Mouse (Mus musculus) mature B cell (primary cell): ENCODE measurements around the gene Herc3.
"Not testable (repeated sequence)": the region's sequence is repeated elsewhere in the genome, so short reads cannot be mapped to it uniquely, and the experiment has no call there.

Experiments used
- in situ Hi-C: fragments of 300-500 bp; cut with MboI; formaldehyde crosslinking; loops from 2 replicates; pipeline ENCODE4 v1.14.3; 2019

Herc3 gene

DNA sequence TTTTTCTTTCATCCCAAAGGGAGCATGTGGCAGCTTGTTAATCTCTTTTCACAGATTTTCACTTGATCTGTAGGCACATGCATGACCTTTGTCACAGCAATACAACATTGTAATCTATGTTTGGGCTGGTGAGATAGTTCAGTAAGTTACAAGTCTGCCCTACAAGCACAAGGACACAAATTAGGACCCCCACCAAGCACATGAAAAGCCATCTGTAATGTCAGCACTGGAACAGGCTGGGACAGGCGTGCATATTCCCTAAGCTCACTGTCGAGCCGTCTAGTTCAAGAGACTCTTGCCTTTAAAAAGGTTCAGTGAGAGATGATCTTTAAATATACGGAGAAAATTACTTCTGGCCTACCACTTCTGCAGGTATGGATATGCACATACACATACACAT, 28.3 kb downstream of the Herc3 start:
- in situ Hi-C loops: no loop called here

DNA sequence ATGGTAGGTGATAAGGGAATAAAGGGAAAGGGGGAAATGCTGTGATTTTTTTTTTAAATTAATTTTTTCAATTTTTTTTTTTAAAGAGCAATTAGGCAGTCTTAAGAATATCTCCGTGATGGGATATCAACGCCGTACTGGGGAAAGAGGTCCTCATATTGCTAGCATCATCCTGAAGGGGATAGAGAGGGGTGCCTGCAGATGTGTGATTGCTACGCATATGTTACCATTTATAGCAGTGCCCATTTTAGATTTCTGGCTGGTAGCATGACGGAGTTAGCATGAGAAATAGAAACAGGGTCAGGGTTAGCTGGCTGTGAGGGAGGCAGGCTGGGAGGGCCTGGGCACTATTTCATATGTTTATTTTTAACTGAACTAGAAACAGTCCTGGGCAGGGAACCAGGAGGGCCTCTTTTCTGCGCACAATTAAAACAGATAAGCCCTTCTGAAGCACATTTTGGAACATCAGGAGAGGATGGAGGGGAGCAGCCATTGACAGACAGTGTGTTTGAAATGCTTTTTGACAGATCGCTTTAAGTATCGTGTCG, 31.3 kb downstream of the Herc3 start:
- in situ Hi-C loops: no loop called here

DNA sequence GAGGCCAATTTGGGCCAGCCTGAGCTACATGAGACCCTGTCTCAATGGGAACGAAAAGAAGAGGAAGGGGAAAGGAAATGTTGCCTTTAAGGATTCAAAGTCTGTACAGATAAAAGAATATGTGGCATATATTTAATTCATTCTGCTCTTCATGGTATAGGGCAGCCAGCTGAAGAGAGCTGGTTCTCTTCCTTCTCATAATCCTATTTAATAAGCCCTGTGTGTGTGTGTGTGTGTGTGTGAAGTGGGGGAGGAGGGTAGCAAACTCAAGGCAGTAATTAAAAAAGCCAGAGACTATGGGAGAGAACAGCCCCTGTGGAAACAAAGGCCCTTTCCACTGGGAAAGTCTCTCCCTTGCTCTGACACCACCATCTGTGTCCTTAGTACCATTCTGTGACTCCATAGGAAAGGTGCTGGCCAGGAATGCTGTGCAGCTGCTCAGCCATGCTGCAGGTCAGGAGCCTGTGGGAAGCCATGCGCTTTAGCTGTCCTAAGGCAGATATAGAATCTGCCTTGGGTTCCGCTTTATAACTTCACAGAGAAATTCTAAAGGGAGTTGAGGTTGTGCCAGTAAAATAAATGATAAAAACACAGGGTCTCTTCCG, 32.5 kb downstream of the Herc3 start:
- in situ Hi-C loops: no loop called here

DNA sequence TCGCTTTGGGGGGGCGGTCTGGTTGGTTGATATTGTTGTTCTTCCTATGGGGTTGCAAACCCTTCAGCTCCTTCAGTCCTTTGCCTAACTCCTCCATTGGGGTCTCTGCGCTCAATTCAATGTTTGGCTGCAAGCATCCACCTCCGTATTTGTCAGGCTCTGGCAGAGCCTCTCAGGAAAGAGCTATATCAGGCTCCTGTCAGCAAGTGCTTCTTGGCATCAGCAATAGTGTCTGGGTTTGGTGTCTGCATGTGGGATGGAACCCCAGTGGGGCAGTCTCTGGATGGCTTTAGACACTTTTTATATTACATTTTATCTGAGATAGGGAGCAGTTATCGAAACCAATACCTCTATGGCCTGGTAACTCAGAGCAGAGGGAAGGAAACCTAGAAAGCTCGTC, 36.6 kb downstream of the Herc3 start:
- in situ Hi-C loops: not testable (repeated sequence)

DNA sequence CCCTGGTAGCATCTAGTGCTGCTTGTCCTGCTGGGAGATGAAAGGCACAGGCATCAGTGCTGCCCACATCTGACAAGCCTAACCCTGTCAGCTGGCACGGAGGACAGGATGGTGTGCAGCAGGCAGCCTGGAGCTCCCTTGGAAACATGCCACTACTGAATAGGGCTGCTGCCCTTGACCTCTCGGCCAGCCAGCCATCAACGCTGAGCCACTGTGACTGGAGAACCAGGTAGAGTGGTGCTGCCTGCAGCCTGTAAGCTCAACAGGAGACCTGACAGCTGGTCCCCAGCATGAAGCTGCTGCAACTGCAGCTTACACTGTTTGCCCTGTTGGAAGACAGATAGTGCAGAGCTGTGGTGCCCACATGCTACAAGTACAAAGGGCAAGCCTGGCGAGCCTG, 48.3 kb downstream of the Herc3 start:
- in situ Hi-C loops: no loop called here

DNA sequence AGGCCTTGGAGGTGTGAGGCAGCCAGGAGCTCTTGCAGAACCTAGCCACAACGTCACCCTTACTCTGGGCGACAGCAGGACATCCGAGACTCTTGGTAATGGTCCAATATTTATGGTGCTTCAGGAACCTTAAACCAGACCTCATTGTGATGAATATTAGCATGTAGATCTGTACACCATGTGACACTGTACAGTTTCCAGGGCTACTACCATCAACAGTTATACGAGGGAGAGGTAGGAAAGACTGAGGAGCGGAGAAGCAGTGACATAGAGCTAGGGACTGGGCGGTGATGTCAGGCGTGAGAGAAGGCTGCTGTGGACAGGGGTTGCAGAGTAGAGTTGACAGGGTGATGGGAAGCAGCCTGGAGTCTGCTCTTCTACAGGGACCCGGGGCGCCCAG, 48.7 kb downstream of the Herc3 start:
- in situ Hi-C loops: no loop called here

DNA sequence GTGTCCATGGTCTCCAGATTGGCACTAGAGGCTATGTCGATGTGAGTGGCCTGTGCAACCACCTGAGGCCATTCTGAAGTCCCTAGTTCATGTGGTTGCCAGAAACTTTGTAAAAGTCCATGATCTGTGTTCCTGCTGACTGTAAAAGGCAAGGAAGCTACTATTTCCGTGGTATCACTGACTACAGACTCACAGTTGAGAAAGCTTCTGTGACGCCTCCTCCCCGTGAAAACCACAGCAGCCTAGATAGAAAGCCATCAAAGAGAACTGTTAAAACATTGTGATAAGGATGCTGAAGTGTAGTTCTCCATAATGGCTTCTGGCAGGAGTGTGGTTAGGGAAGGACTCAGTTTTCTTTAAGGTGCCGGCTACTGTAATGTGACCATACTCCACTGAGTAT, 49.6 kb downstream of the Herc3 start:
- in situ Hi-C loops: no loop called here

DNA sequence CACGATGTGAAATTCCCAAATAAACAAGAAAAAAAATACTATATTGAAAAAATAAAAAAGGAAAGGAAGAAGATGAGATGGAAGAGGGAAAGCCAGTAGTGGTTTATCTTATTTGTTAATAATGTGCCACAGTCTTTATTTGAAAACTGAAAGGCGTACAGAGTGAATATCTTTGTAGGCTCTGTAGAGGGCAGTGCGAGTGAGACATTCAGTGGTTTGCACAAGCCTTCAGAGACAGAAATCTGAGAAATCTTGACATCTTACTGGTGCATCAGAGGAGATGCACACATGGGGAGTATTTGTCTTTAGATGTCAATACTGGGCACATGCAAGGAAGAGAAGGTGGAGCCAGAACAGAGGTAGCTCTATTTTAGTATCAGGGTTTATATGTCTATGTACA, 50.1 kb downstream of the Herc3 start:
- in situ Hi-C loops: no loop called here

DNA sequence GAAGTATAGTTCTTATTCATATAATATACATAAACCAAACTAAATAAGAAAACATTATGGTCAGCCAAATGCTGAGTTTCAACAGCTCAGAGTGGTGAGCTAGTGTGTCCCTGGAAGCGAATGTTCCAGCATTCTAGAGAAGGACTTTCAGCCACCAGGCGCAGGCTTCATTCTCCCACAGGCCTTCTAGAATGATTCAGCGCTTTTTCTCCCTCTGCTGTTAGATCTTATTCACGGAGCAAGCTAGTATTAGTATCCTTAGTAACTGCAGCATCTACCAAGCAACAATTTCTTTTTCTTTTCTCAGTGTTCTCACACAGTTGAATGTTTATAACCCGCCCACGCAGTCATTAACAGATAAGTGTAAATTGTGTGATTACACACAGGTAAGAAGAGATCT, 51.0 kb downstream of the Herc3 start:
- in situ Hi-C loops: no loop called here

DNA sequence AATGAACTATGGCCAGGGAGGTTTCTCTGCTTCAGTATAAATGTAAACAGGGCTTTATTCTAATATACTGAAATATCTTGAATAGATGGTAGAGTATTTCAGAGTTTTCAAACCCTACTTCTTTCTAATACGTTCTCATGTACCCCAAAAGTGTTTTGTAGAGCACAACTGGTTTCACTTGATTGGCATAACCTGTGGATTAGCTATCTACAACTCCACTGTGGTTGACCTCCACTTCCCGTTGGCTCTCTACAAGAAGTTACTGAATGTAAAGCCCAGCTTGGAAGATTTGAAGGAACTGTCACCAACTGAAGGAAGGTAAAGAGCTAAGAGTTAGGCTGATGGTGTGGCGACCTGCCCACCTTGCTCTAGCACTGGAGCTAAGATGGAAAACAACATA, 58.7 kb downstream of the Herc3 start:
- in situ Hi-C loops: no loop called here

DNA sequence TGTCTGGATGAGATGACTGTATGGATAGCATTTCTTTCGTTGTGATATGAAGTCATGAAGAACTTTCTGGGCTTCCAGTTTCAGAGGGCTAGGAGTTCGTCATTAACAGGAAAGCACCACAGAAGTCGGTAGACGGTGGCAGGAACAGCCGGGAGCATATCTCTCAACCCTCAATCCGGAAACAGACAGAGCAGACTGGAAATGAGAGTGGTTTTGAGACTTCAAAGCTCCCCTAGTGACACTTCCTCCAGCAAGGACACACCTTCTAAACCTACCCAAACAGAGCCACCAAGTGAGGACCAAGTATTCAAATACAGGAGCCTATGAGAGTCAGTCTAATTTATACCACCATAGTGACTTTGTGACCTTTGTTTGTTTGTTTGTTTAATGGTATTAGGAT, 62.0 kb downstream of the Herc3 start:
- in situ Hi-C loops: no loop called here

DNA sequence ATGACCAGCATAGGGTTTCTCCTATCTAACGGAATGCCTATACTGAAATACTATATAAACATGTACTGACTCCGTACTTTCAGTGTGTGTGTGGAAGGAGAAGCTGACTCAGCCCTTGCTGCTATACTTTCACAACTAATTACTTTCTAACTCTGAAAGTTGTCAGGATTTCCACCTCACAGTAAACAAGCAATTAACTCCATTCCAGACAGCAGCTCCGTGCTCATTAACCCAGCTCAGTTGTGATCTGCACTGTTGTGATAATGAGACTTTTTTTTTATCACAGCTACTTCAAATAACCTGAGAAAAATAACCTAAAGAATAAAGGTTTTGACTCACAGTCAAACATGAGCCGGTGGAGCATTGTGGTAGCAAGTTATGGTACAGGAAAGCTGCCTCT, 63.7 kb downstream of the Herc3 start:
- in situ Hi-C loops: no loop called here

DNA sequence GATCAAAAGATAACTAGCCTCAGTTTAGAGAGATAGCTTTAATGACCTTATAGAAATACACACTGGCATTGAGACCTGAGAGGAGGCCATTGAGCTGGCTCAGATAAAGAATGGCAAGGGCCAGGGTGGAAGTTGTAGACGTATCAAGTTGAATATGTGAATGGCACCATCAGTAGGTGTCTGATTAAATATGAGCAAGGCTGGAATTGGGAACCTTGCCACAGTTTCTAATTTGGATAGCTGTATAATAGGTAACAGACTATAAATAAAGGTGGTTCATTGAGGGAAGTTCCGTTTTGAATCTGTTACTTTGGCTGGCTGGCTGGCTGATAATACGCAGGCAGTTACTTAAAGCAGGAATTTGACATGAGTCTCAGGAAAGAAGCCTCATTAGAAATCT, 65.4 kb downstream of the Herc3 start:
- in situ Hi-C loops: no loop called here

DNA sequence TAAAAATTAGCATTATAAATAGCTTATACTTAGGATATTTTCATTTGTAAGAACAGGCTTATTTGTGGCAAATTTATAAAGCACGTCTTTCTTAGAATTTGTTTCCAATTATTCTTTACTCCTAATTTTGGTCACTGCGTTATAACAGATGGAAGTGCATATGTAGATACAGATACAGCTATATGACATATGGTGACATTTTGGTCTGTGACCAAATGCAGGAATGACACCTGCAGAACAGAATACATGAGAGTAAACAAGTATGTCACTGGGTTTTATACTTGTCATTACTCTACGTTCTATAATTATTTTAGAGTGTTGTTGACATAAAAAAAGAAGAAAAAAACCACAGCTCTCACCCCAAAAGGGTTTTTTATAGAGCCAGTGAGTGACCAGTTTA, 67.8 kb downstream of the Herc3 start:
- in situ Hi-C loops: no loop called here

DNA sequence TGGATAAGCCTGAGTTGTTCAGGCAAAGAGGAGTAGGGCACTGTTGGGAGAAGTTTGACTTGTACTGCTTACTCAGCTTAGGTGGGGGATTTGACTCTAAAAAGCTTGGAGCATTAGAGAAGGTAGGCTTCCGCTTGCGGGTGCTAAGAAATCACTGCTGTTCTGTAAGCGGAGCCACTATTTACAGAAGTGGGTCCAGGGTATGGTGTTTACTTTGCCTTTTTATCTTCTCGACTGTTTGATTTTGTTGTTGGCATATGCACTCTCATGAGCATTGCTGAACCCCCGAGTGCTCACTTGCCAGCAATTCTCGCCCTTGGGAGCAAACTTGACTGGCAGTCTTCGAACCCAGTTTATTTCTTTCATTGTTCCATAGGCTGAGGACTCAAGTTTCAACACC, 69.3 kb downstream of the Herc3 start:
- in situ Hi-C loops: no loop called here

DNA sequence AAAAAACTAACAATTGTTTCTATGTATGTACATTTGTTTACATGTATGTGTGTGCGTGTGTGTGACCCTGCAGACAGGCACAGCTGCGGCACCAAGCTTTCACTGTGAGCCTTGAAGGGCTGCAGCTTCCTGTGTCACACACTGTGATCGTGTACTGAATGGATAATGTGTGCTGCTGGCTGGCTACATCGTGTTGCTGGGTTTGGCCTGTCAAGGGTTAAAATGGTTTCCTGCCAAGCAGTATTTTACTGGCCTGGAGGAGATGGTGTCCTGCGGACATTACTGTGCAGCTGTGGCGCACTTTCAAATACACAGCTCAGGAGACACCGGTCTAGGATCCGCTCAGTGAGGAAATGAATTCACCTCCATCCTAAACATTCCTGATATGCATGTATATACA, 71.9 kb downstream of the Herc3 start:
- in situ Hi-C loops: no loop called here

DNA sequence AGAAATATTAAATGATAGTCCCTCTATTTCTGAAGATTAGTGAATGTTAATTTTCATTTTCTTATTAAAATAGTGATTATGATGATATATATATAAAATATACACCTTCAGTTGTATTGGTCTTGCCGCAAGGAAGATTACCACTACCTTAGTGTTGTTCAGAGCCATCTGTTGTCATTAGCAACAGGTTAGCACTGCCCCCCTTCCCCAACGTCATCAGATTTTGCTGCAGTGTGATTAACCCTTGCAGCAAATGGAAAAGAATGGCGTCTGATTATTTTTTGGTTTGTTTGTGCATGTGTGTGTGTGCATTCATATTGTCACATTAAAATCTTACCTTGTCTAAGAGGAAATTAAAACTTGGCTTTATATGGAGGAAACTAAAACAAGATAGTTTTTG, 73.3 kb downstream of the Herc3 start:
- in situ Hi-C loops: no loop called here

DNA sequence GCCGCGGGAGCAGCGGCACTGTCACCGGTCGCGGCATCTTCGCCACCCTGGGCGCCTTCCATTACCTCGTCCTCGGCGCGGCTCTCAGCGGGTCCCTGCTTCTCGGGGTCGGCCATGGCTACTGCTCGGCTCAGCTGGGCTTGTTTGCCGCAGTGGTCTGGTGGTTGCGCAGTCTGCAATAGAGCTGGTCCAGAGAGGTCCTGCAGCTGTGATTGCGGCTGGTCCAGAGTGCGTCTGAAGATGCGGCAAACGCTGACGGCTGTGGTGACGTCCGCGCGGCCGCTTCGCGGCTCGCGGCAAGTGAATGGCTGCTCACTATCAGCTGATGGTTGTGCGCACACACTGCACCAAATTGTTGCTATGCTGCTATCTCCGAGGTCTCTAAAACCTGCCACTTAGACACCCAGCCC, 75.6 kb downstream of the Herc3 start, which contains the start of gene Nap1l5:
Gene Nap1l5, minus strand, starts transcription at position 225 of the 410 bp plus-strand sequence.
- in situ Hi-C loops: no loop called here

DNA sequence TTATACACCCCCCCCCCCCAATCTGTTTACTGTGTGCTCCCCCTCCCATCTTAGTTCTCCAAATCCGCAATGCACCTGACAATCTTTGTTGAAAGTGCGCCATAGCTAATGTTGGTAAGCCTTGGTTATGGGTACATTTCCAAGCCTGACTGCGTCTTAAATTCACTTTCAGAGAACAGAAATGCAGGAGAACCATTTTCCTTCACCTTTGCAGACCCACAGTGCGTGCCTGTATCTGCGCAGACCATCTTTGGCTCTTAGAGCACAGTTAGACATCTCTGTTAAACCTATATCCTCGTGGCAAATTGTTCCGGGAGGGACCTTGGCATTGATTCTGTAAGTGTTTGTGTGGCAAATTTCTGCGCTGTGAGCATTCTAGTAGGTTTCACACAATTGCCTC, 76.1 kb downstream of the Herc3 start:
- in situ Hi-C loops: no loop called here

DNA sequence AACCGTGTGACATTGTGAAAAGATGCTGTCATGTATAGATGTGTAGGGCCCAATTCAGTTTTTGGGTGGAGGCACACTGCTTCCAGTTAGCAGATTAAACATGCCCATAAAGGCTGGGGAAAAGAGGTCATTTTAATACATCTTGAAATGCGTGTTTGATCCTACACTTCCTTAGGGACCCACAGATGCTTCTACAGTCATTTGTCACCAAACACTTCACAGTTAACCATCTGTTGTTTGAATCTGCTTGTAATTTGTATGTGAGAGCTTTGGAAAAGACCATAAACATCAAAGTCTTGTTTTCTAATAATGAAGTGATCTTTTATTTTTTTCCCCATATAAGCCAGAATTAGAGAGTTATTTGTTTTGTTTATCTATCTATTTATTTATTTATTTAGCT, 76.5 kb downstream of the Herc3 start:
- in situ Hi-C loops: no loop called here

DNA sequence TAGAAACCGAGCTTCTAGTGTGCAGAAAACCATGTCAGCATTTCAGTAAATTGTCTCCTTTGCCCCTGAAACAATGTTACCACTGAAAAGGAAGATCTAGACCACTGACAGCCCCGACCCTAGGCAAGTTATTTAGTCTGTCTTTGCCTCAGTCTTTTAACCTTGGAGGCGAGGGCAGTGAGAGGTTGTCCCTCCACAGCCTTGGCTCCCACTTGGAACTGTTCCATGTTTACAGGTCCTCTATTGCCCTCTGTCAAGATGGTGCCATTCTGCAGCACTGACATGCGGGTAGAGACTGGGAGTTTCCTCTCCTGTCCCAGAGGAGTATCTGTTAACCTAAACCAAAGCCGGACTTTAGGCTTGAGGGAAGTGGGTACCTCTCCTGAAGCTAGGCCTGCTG, 81.6 kb downstream of the Herc3 start:
- in situ Hi-C loops: no loop called here

DNA sequence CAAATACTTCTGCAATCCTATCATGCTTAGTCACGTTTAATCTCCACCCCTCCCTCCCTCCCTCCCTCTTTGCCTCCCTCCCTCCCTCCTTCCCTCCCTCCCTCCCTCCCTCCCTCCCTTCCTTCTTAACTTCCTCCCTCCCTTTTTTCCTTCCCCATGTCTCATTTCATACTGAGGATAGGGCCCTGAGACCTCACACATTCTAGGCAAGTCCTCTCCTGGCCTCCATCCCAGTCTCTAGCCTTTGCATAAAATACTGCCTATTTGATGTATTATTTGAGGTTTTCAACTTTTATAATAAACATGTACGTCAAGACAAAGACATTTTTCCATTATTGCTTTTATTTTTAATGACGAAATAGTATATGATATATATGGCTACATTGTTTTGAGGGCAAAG, 82.3 kb downstream of the Herc3 start:
- in situ Hi-C loops: no loop called here

DNA sequence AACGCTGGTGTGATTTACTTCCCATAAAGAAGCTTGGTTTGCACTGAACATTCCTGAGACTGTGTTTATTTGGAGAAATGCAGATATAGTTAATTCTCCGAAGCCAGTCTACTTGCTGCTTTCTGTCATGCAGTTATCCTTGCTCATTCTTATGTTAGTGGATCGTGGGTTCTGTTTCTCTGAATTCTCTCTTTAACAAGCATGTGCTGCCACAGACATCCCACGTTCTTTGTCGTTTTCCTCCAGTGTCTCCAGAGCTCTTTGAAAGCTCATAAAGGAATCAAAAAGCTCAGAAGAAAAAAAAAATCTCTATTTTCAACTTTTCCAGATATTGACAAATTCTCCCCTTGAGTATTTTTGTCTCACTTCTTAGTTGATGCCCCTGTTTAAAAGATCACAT, 82.7 kb downstream of the Herc3 start:
- in situ Hi-C loops: no loop called here

DNA sequence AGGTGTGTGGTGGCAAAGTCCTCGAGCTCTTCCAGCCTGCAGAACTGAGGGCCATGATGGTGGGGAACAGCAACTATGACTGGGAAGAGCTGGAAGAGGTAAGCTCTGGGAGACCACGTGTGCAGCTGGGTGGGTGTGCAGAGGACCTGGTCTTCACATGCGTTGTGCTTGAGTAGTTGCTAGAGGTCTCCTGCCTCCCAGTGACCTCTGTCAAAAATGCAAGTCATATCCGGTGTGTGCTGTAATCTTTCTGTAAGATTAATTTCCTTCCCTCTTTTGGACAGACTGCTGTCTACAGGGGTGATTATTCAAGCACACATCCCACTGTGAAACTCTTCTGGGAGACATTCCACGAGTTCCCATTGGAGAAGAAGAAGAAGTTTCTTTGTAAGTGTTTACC, 85.2 kb downstream of the Herc3 start:
- in situ Hi-C loops: no loop called here
